Mouse (Mus musculus) lung, postnatal 25 days (tissue): ENCODE results near the gene Fcho2.
"Not testable (repeated sequence)": the region's sequence is repeated elsewhere in the genome, so short reads cannot be mapped to it uniquely, and the experiment has no call there.

ENCODE experiments used
- DNase-seq: peaks from one replicate; pipeline ENCODE4 v3.0.0; 2022; ENCODE audit warnings: low spot score

The Fcho2 gene

DNA sequence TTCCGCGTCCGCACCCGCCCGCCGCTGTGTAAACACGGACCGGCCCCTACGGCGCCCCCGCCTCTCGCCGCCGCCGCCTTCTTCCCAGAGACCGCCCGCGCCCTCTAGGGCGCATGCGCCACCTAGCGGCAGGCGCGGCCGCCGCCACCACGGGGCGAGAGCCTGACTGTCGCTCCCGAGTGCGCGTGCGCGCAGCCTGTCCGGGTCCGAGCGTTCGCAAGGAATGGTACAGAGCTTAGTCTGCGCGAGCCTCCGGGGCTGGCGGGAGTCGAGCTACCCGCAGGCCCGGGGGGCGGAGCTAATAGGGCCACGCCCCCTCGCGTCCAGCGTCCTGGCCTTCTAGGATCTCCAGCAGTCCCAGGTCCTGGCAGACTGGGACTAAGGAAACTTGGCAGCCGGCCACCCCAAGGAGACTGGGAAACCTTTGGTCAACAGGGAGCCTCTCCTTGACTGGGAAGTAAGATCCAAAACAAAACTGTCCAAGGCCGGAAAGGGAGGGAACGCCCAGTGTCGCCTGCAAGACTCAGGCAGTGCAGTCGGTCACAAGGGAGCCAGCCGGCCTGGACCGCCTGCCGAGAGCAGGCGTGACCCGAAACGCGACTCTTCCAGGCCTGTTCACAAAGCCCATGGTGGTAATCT is at the start of gene Fcho2:
Gene Fcho2, minus strand, starts transcription at position 303 of the 639 bp plus-strand sequence.
- peak; percentile 98 for DNase-seq

DNA sequence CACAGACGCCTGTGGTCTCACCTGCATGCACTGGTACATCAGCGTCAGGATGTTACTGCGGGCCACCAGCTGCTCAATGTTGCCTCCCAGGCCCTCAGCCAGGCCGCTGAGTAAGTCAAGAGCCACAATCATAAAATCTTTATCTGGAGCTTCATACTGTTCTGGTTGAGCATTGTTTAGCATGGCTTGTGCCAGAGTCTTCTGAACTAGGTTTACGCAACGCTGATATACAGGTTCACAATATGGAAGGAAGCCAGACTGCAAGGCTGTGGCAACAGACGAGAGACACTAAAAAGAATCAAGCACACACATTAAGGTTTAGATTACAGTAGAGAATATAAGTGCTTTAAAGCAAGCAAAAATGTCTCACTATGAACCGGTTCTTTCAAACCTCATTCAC is 40.0 kb upstream of the Fcho2 start:
- DNase-seq: no peak

GRCm38 (mm10) chr13:98845794-98846193 is 30.5 kb upstream of the Fcho2 start:
- peak; percentile 7 for DNase-seq

DNA sequence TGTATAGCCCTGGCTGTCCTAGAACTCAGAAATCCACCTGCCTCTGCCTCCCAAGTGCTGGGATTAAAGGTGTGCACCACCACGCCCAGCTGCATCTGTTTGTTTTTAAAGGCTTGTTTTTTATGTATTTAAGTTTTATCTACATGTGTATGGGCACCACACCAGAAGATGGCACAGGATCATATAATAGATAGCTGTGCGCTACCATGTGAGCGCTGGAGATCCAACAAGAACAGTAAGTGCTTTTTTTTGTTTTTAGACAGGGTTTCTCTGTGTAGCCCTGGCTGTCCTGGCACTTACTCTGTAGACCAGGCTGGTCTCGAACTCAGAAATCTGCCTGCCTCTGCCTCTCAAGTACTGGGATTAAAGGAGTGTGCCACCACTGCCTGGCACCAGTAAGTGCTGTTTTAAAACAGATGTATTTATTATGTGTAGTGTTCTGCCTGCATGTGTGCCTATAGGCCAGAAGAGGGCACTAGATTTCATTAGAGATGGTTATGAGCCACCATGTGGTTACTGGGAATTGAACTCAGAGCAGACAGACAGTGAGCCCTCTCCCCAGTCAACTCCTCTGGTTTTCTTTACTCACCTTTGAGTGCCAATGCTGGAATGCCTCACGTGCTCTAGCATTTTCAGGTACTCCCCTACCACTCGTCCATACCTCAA is 21.3 kb upstream of the Fcho2 start:
- DNase-seq: no peak

GRCm38 (mm10) chr13:98835740-98836139 is 20.5 kb upstream of the Fcho2 start:
- DNase-seq: no peak

GRCm38 (mm10) chr13:98834723-98835122 is 19.5 kb upstream of the Fcho2 start:
- DNase-seq: no peak

- DNase-seq: no peak
Measured at GRCm38 (mm10) chr13:98834199-98834598, 18.9 kb upstream of the Fcho2 start.

- peak; percentile 39 for DNase-seq
Measured at GRCm38 (mm10) chr13:98832451-98833450, 17.5 kb upstream of the Fcho2 start.

DNA sequence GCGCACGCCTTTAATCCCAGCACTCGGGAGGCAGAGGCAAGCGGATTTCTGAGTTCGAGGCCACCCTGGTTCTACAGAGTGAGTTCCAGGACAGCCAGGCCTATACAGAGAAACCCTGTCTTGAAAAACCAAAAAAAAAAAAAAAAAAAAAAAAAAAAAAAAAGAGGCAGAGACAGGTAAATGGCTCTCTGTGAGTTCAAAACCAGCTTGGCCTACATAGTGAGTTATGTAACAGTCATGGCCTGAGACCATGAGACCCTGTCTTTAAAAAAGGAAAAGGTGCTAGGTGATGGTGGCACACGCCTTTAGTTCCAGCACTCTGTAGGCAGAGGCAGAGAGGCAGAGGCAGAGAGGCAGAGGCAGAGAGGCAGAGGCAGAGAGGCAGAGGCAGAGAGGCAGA is 13.8 kb upstream of the Fcho2 start:
- not testable (repeated sequence) for DNase-seq

DNA sequence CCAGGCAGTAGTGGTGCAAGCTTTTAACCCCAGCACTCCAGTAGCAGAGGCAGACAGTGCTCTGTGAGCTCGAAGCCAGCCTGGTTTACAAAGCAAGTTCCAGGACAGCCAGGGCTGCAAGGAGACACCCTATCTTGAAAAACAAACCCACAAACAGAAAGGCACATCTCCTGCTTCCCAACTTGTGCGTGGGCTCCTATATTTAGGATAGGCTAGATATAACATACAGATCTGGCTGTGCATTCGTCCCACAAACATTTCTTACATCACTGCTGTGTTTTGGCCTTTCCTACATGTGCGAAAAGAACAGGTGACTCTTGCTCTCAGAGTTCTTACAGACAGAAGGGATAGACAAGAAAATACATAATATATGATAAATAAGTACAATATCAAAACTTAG is 10.3 kb upstream of the Fcho2 start:
- DNase-seq: no peak

DNA sequence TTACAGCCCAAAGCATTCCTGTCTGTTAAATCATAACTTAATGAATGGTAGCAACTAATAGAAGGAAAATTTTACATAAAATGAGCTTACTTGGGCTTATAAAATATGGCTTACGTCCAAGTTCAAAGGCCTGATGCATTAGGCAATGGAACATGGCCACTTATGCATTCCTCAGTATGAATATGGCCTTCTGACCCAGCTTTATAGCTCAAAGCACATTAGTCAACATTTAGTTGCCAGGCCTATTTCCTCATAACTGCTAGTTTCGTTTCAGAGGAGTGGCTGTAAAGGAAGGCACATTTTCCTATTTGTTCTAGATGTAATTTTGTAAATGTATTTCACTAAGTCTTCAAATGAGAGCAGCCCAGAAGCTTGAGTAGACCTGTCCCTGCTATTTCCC is 3.8 kb upstream of the Fcho2 start:
- DNase-seq: peak; percentile 39

DNA sequence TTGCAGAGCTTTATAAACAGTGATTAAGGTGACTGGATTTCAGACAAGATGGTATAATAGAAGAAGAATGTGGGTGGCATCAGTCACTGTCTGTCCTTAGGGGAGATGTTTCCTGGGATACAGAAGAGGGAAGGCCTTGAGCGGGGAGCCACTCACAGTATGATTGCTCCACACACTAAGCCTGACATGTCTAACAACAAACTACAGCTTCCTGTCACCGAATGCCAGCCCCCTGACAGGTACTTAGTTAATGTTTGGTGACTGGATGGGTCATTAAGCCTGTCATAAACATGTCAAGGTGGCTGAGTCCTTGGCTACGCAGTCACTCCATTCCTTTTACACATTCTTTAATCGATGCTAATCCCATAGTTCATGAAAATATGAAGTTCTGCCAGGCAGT is 3.0 kb upstream of the Fcho2 start:
- DNase-seq: no peak

GRCm38 (mm10) chr13:98817766-98818165 is 2.5 kb upstream of the Fcho2 start:
- DNase-seq: no peak

DNA sequence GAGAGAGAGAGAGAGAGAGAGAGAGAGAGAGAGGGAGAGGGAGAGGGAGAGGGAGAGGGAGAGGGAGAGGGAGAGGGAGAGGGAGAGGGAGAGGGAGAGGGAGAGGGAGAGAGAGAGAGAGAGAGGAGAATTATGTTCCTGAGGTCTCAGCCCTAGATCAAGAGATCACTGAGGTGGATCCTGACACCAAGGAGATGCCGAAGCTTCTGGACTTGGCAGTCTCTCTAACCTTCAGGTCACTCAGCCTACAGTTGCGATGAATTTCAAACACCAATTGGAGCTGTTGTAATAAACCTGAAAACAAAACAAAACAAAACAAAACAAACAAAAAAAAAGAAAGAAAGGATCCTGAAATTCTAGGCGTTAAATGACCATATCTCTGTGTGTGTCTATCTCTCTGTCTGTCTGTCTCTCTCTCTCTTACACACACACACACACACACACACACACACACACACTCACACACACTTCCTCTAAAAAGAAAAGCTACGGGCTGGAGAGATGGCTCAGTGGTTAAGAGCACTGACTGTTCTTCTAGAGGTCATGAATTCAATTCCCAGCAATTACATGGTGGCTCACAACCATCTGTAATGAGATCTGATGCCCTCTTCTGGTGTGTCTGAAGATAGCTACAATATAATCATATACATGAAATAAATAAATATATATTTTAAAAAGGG is 1.9 kb upstream of the Fcho2 start:
- DNase-seq: not testable (repeated sequence)

DNA sequence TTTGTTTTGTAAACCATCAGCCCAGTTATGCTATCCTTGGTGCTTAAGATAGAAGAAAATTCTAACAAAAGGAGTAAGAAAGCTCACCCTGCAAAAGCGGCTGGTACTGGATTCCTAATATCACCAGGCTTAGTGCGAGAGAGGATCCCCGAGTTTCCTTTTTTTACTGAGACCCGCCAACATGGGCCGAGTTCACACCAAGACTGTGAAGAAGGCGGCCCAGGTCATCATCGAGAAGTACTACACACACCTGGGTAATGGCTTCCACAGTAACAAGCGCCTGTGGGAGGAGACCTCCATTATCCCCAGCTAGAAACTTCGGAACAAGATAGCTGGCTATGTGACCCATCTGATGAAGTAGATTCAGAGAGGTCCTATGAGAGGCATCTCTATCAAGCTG is 1.3 kb upstream of the Fcho2 start:
- DNase-seq: no peak

GRCm38 (mm10) chr13:98814275-98815040 is 791 bp downstream of the Fcho2 start:
- peak; percentile 45 for DNase-seq

- no peak for DNase-seq
Measured at GRCm38 (mm10) chr13:98813596-98814274, 1.5 kb downstream of the Fcho2 start.

GRCm38 (mm10) chr13:98813167-98813566 is 2.1 kb downstream of the Fcho2 start:
- no peak for DNase-seq

- DNase-seq: no peak
Measured at GRCm38 (mm10) chr13:98812285-98812684, 3.0 kb downstream of the Fcho2 start.

DNA sequence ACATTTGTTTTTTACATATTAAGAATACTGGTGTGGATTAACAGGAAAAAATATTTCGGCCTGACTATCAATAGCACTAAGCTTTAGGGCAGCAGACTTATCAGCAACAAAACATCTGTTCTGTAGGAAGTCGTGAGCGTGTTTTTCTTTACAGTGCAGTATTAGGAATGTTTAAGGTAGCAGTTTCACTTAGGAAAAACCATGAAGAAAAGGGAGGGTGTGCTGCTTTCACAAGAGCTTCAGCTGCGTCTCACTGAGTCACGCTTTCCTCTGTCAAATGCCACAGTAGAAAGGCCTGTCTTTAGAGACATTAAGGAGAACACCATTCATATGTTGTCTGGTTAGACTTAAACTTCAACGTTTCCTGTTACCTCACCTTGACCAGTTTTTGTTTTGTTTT is 5.1 kb downstream of the Fcho2 start:
- peak; percentile 23 for DNase-seq

DNA sequence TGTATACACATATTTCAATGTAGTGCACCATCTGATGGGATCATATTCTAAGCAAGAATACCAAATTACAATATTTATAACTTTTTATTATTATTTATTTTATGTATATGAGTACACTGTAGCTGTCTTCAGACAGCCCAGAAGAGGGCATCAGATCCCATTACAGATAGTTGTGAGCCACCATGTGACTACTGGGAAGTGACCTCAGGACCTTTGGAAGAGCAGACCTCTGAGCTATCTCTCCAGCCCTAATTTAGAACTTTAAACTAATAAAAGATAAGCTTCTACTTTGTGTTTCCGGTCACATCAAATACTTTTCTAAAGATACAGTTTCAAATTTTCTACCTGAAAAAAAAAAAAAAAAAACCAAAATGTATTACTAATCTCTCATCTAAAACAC is 6.2 kb downstream of the Fcho2 start:
- DNase-seq: no peak
